Mouse (Mus musculus): ENCODE results near the gene Tas2r126. TPM values are rescaled to one million over a fixed set of nuclear protein-coding genes. Genes with fewer than 3 reads are reported as not detected.

Gene Tas2r126
- polyA plus RNA-seq (2012; rRNA removed), result not detected in 2 replicates

GRCm38 (mm10) chr6:42434446-42434845 lies at the start of gene Tas2r126:
TSS of gene Tas2r126 (plus strand) at chr6:42434535.

GRCm38 (mm10) chr6:42399938-42400337 lies 34.4 kb upstream of the Tas2r126 start, which contains the start of gene Tas2r143:
TSS of gene Tas2r143 (plus strand) at chr6:42400238.

GRCm38 (mm10) chr6:42405134-42405533 lies 29.2 kb upstream of the Tas2r126 start, which contains the start of gene Tas2r135:
TSS of gene Tas2r135 (plus strand) at chr6:42405434.

DNA sequence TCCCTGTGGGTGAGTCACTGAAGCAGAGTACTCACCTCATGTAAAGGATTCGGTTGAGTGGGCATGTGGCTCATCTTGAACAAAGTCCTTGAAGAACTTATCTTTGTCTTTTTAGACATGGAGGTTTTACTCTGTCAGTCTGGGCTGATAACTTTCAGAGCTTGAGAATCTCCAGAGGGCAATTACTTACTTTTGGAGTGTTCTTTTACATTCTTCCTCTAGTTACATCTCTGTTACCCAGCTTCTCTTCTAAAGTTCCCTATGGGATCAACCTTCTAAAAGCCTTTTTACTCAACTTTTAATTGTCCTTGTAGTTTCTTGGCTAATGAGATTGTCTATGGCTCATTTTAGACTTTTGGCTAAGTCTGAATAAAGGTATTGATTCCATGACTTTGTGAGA lies 30.8 kb downstream of the Tas2r126 start, which contains the start of gene Olfr458:
Gene Olfr458, minus strand, starts transcription at position 101 of the 400 bp plus-strand sequence.

GRCm38 (mm10) chr6:42476235-42476634 lies 41.9 kb downstream of the Tas2r126 start, which contains the start of gene Olfr457:
TSS of gene Olfr457 (minus strand) at chr6:42476335.

Other genes with a start within 250 kb of the Tas2r126 start
- not detected in 2 replicates for gene Tas2r144, start 219.2 kb upstream of the Tas2r126 start, polyA plus RNA-seq (2012; rRNA removed)
- gene Gstk1, start 188.6 kb upstream of the Tas2r126 start, polyA plus RNA-seq (2012; rRNA removed), result 8.2 and 10.8 TPM in 2 replicates
- 0.16 and 0.18 TPM in 2 replicates for gene Tmem139, start 172.6 kb upstream of the Tas2r126 start, polyA plus RNA-seq (2012; rRNA removed)
- gene Casp2, start 169.6 kb upstream of the Tas2r126 start, polyA plus RNA-seq (2012; rRNA removed), result 59.8 and 62.0 TPM in 2 replicates
- 8.6 and 8.9 TPM in 2 replicates for gene Clcn1, start 147.8 kb upstream of the Tas2r126 start, polyA plus RNA-seq (2012; rRNA removed)
- 46.9 and 48.4 TPM in 2 replicates for gene Fam131b, start 109.9 kb upstream of the Tas2r126 start, polyA plus RNA-seq (2012; rRNA removed)
- 43.5 and 43.8 TPM in 2 replicates for gene Zyx, start 84.9 kb upstream of the Tas2r126 start, polyA plus RNA-seq (2012; rRNA removed)
- gene Epha1, start 61.3 kb upstream of the Tas2r126 start, polyA plus RNA-seq (2012; rRNA removed), result 0.52 and 0.90 TPM in 2 replicates
- gene Tas2r143, start 34.3 kb upstream of the Tas2r126 start, polyA plus RNA-seq (2012; rRNA removed), result not detected in 2 replicates
- gene Tas2r135, start 29.1 kb upstream of the Tas2r126 start, polyA plus RNA-seq (2012; rRNA removed), result 0.05 TPM in 1 of 2 replicates, not detected in the other
- gene Olfr458, start 30.7 kb downstream of the Tas2r126 start, polyA plus RNA-seq (2012; rRNA removed), result not detected in 2 replicates
- gene Olfr457, start 41.8 kb downstream of the Tas2r126 start, polyA plus RNA-seq (2012; rRNA removed), result not detected in 2 replicates
- not detected in 2 replicates for gene Olfr456, start 52.7 kb downstream of the Tas2r126 start, polyA plus RNA-seq (2012; rRNA removed)
- gene Olfr455, start 113.1 kb downstream of the Tas2r126 start, polyA plus RNA-seq (2012; rRNA removed), result not detected in 2 replicates
- gene Tcaf3, start 163.2 kb downstream of the Tas2r126 start, polyA plus RNA-seq (2012; rRNA removed), result 0.03 TPM in 1 of 2 replicates, not detected in the other
- gene Tcaf2, start 210.7 kb downstream of the Tas2r126 start, polyA plus RNA-seq (2012; rRNA removed), result 1.1 and 1.4 TPM in 2 replicates